Mouse (Mus musculus) regulatory T cell (primary cell): ENCODE data around the gene Tmem63a.

Experiments used
- in situ Hi-C: fragments of 300-600 bp; cut with MboI, MseI; formaldehyde crosslinking; loops from one replicate; pipeline ENCODE4 v1.15.1; 2025; ENCODE audit warnings: high pct_unique_total_duplicates

Tmem63a gene

DNA sequence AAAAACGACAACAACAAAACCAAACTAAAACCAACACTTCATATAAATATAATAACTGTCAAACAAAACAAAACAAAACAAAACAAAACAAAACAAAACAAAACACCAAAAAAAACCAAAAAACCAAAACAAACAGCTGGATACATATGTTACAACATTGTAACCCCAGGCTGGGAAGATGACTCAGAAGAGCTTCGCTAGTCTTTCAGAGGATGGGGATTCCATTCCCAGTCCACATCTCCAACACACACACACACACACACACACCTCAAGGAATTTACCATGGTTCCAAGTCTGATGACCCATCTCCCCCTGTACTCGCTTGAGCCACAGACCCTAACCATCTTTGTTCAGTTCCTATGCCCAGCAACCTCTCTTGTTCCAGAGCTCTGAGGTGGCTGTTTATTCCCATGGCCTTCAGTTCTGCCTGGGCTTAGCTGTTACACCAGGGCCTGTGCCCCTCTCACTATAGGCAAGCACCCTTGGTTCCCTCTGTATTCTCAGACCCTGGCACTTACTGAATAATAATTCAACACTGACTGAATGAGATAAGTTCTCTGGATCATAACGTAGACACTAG, 67.0 kb downstream of the Tmem63a start:
- in situ Hi-C loops = no loop called here

- in situ Hi-C loops = no loop called here
Observed at GRCm38 (mm10) chr1:181009754-181010153, 67.6 kb downstream of the Tmem63a start.

DNA sequence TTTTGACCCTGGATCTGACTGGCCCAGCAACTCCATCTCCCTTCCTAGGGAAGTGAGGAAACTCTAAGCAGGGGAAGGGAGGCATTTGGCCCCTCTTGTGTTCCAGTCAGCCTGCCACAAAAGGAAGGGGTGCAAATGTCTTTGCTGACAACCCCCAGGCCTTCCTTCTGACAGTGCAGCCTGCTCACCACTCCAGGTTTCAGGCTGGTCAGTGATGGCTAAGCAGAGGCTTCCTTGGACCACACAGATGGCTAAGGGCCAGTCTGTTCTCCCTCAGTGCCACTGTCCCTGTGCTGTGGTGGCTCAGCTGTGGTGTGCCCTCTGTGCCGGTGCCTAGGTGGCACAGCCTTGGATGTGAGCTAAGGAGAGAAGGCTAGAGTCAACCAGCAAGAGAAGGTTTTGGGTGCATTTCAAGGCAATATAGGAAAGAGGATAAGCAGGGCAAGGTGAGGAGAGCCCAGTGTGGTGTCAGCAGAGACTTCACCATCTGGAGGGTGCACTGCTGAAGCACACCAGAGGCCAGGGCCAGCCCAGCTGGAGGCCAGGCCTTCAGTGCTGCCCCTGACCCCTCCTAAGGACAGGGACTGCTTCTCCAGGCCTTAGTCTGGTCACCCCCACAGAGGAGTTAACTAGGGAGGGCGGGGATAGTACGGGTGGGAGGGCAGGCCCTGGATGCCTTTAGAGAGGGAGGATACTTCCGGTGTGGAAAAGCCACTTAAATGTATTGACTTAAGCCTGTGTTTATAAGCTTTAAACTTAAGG, 68.2 kb downstream of the Tmem63a start:
- in situ Hi-C loops = no loop called here

GRCm38 (mm10) chr1:181011601-181012000, 69.5 kb downstream of the Tmem63a start:
- in situ Hi-C loops = no loop called here

- in situ Hi-C loops = no loop called here
Observed at GRCm38 (mm10) chr1:181012416-181012815, 70.3 kb downstream of the Tmem63a start.

DNA sequence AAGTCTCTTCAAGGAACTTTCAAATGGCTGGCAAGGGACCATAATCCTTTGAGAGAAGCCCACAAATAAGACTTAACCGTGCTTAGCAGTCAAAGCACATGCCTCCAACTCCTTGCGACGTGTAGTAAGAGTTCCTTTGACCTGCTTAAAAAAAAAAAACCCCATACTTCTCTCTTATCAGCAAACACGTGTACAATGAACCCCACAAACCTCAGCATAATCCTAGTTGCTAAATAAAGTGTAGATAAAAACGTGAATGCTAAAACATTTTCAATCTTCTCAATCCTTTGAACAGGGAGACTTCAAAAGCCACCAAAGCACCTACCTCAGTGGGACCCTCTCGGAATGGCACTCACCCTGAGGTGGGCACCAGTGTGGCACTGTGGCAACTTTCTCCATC, 71.3 kb downstream of the Tmem63a start:
- in situ Hi-C loops = no loop called here

GRCm38 (mm10) chr1:181014731-181015500, 72.8 kb downstream of the Tmem63a start:
- in situ Hi-C loops = no loop called here

DNA sequence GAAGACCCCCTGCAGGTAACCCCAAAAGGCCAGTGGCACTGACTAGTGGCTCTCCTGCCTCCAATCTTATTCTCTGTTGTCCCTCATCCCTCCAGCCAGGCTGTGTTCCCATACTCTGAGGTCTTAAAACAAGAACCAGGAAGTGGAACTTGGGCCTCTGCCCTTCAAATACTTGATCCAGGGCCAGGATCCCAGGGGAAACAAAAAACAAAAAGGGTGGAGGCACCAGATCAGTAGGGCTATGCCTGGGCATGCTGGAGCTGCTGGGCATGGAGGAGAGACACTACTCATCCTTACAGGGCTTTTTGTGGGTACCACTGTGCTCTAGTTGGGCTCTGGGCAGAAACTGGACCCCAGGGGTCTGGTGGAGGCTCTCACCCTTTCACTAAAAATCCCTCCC, 73.4 kb downstream of the Tmem63a start:
- in situ Hi-C loops = no loop called here

DNA sequence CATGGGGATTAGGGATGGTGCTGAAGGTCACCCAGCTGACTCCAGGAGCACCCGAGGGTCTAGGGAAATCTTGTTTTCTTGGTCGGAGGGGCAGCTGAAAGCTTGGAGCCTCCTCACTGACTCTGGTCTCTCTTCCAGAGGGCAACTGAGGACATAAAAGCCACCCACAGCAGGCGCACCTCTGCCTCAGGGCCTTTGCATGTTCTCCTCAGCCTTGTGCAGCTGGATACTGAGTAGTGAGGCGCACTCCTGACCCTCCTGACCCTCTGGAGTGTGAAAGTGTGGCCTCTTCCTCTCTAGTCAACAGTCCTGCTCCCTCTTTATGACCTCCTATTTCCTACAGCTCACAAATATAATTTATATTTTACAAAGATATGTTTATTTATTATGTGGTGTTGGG, 73.9 kb downstream of the Tmem63a start:
- in situ Hi-C loops = no loop called here

DNA sequence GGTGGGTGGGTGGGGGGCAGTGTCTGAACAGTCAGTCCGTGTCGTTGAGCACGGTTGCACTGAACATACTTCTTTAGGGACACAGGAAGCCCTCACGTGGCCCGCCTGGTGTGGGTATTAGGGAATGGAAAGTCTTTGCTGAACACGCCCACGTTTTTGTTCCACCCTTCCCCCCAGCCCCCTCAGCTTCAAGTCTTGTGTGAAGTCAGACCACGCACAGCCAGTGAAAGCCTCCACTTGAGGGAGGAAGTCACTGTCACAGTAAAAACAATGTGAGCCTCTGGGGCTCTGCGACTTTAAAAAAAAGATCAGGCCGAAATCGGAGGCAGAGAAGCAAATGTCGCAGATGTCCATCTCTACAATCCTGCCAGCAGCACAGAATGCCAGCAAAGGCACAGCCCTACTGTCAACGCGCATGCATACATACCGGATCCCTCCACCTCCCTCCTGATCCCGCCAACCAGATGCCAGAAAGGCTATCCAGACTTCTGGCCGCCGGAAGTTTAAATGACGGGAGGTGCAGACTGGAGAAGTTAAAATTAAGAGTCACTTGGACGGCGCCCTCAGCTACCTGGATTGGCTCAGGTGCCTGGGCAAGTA, 74.5 kb downstream of the Tmem63a start:
- in situ Hi-C loops = no loop called here

- in situ Hi-C loops = no loop called here
Observed at GRCm38 (mm10) chr1:181017212-181017711, 75.1 kb downstream of the Tmem63a start.

DNA sequence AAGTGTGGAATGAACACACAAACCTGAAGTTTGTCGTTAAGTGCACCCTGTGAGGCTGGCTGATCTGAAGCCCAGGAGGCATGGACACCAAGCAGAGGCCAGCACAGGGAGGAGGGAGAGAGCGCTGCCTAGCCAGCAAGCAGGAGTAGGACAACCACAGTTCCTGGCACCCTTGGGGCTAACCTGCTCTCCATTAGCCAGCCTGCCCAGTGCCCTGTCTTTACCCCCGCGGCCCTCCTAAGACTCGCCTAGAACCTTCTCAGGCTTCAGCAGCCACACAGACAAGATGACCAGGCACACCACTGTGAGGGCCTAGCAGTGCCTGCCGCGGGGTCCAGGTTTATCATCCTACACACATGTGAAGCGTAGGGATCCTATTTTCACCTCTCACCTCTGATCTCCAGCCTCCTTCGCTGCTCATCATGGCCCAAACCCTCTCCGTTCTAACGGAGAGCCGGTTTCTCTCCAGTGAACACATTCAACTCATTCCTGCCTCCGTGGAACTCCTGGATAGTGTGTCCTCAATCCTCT, 75.8 kb downstream of the Tmem63a start:
- in situ Hi-C loops = no loop called here

DNA sequence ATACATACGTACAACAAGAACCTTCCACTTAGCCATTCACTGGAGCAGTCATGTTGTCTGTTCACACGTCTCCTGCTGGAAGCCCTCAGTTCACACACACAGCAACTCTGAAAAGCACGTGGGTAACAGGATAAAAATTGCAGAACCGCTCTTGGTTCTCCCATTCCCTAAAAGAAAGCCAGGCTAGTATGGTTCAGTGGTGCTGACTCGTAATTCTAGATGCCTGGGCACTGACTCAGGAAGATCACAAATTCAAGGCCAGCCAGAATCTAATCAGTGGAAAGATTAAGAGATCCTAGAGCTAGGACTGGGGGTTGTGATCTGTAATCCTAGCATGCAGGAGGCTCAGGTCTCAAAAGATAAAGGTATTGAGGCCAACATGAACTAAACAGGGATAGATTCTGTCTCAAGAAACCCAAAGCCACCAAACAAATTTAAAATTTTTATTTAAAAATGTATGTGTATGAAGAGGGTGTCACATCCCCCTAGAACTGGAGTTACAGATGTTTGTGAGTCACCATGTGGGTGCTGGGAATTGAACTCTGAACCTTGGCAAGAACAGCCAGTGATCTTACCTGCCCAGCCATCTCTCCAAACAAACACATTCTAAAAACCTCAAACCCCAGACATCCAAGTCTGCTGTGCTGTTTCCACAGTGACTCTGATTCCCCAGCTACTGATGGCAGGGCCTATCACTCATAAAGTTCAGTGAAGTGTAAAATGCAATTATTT, 78.8 kb downstream of the Tmem63a start, which contains the start of gene Ephx1:
Gene Ephx1, minus strand, starts transcription at position 149 of the 732 bp plus-strand sequence.
- in situ Hi-C loops = no loop called here

- in situ Hi-C loops = no loop called here
Observed at GRCm38 (mm10) chr1:181021488-181021865, 79.3 kb downstream of the Tmem63a start.

GRCm38 (mm10) chr1:181022265-181022664, 80.1 kb downstream of the Tmem63a start:
- in situ Hi-C loops = no loop called here
